Mouse (Mus musculus) CH12.LX (cell line): ENCODE data around the gene Phospho1. TPM values are rescaled to one million over a fixed set of nuclear protein-coding genes. Genes with fewer than 3 reads are reported as not detected.

ENCODE experiments used
- DNase-seq: peaks from one replicate; pipeline ENCODE4 v3.0.0-alpha.2; 2013; ENCODE audit errors: extremely low read depth
- H3K27ac ChIP-seq: 2 replicates; pipeline ENCODE4 v1.5.1; 2012; ENCODE audit warnings: low read depth, mild to moderate bottlenecking, control low read depth, moderate library complexity; ENCODE audit not compliant: insufficient read depth
- H3K27me3 ChIP-seq: replicated peaks from 2 replicates; pipeline ENCODE3; 2012; ENCODE audit warnings: inconsistent platforms
- H3K36me3 ChIP-seq, 2 experiments: replicated peaks in 1 of 2; 2 replicates each; pipeline versions ENCODE3 to v1.6.1; 2012; ENCODE audit warnings: inconsistent platforms in 1 of 2, low read length in 1 of 2, mild to moderate bottlenecking in 1 of 2, mixed read lengths in 1 of 2, moderate library complexity in 1 of 2; ENCODE audit not compliant: control insufficient read depth in 1 of 2, insufficient read depth in 1 of 2
- H3K4me1 ChIP-seq, 2 experiments: 2 replicates each; pipeline ENCODE4 v1.6.1; 2012; ENCODE audit warnings: inconsistent platforms in 1 of 2, moderate library complexity in 1 of 2; ENCODE audit not compliant: insufficient read depth in 2 of 2, control insufficient read depth in 1 of 2
- H3K4me2 ChIP-seq: 2 replicates; pipeline ENCODE4 v1.6.1; 2012; ENCODE audit warnings: low read depth, mild to moderate bottlenecking, control low read depth; ENCODE audit not compliant: poor library complexity, insufficient read depth, severe bottlenecking
- H3K4me3 ChIP-seq, 3 experiments: fragments of 150-350 bp in 1 of 3; sonication (generic) in 1 of 3; replicated peaks in 1 of 3; 2 replicates each; pipeline versions ENCODE3 to v1.5.1; 2011 to 2012; ENCODE audit warnings: low read depth in 2 of 3, low read length in 2 of 3, mild to moderate bottlenecking in 2 of 3, moderate library complexity in 2 of 3, control low read depth in 1 of 3, improper control_type of control experiment in 1 of 3, inconsistent platforms in 1 of 3, mixed read lengths in 1 of 3; ENCODE audit not compliant: poor library complexity in 1 of 3
- H3K79me2 ChIP-seq: replicated peaks from 2 replicates; pipeline ENCODE4 v1.6.1; 2012; ENCODE audit warnings: mild to moderate bottlenecking, moderate library complexity; ENCODE audit not compliant: control insufficient read depth, poor library complexity, insufficient read depth, severe bottlenecking; ENCODE audit errors: extremely low read depth
- H3K9ac ChIP-seq: 2 replicates; pipeline ENCODE4 v1.6.1; 2012; ENCODE audit warnings: low read depth, mild to moderate bottlenecking, control low read depth, moderate library complexity; ENCODE audit not compliant: insufficient read depth
- H3K9me3 ChIP-seq: replicated peaks from 2 replicates; pipeline ENCODE3; 2012; ENCODE audit warnings: low read length, inconsistent platforms, mixed read lengths
- BHLHE40 ChIP-seq: IDR thresholded peaks from 2 replicates; pipeline ENCODE4 v1.6.1; 2011; ENCODE audit warnings: mild to moderate bottlenecking, low read depth, low read length, improper control_type of control experiment
- CHD2 ChIP-seq: IDR thresholded peaks from 2 replicates; pipeline ENCODE4 v1.6.1; 2011; ENCODE audit warnings: low read length, improper control_type of control experiment
- CTCF ChIP-seq, 2 experiments: IDR thresholded peaks in 1 of 2; conservative IDR thresholded peaks in 1 of 2; 2 replicates each; pipeline ENCODE4 v1.5.1; 2011 to 2012; ENCODE audit warnings: low read depth in 2 of 2, low read length in 2 of 2, improper control_type of control experiment in 1 of 2, inconsistent platforms in 1 of 2, mild to moderate bottlenecking in 1 of 2, moderate library complexity in 1 of 2
- E2F4 ChIP-seq: IDR thresholded peaks from 2 replicates; pipeline ENCODE4 v1.6.1; 2011; ENCODE audit warnings: low read depth, low read length, improper control_type of control experiment; ENCODE audit not compliant: insufficient replicate concordance
- ELF1 ChIP-seq: IDR thresholded peaks from 2 replicates; pipeline ENCODE4 v1.6.1; 2014; ENCODE audit warnings: low read depth, mild to moderate bottlenecking, inconsistent platforms, low read length, improper control_type of control experiment
- EP300 ChIP-seq: IDR thresholded peaks from 2 replicates; pipeline ENCODE4 v1.6.1; 2011; ENCODE audit warnings: low read length, improper control_type of control experiment
- ETS1 ChIP-seq: conservative IDR thresholded peaks from 2 replicates; pipeline ENCODE4 v1.6.1; 2012; ENCODE audit warnings: low read depth, mild to moderate bottlenecking, inconsistent platforms, low read length, improper control_type of control experiment, moderate library complexity
- IRF4 ChIP-seq: IDR thresholded peaks from 2 replicates; pipeline ENCODE4 v1.6.1; 2014; ENCODE audit warnings: low read depth, mild to moderate bottlenecking, inconsistent platforms, low read length, improper control_type of control experiment
- JUN ChIP-seq: IDR thresholded peaks from 2 replicates; pipeline ENCODE4 v1.6.1; 2011; ENCODE audit warnings: low read depth, mild to moderate bottlenecking, low read length, improper control_type of control experiment, moderate library complexity; ENCODE audit not compliant: insufficient read depth
- JUND ChIP-seq: conservative IDR thresholded peaks from 2 replicates; pipeline ENCODE4 v1.6.1; 2011; ENCODE audit warnings: low read depth, low read length, improper control_type of control experiment
- MAX ChIP-seq: IDR thresholded peaks from 2 replicates; pipeline ENCODE4 v1.6.1; 2011; ENCODE audit warnings: low read length, improper control_type of control experiment
- MAZ ChIP-seq: IDR thresholded peaks from 2 replicates; pipeline ENCODE4 v1.6.1; 2012; ENCODE audit warnings: low read depth, mild to moderate bottlenecking, inconsistent platforms, low read length, improper control_type of control experiment, moderate library complexity
- MEF2A ChIP-seq: IDR thresholded peaks from 2 replicates; pipeline ENCODE4 v1.6.1; 2014; ENCODE audit warnings: low read depth, mild to moderate bottlenecking, inconsistent platforms, low read length, improper control_type of control experiment, borderline replicate concordance
- PAX5 ChIP-seq: IDR thresholded peaks from 2 replicates; pipeline ENCODE4 v1.6.1; 2012; ENCODE audit warnings: low read length, inconsistent platforms, mixed read lengths
- POLR2A ChIP-seq: IDR thresholded peaks from 2 replicates; pipeline ENCODE4 v1.6.1; 2011; ENCODE audit warnings: low read depth, mild to moderate bottlenecking, improper control_type of control experiment, low read length
- POLR2AphosphoS2 ChIP-seq: IDR thresholded peaks from 2 replicates; pipeline ENCODE4 v1.6.1; 2011; ENCODE audit warnings: low read depth, low read length, improper control_type of control experiment
- RAD21 ChIP-seq: IDR thresholded peaks from 2 replicates; pipeline ENCODE4 v1.6.1; 2011; ENCODE audit warnings: low read depth, mild to moderate bottlenecking, low read length, improper control_type of control experiment, moderate library complexity
- SIN3A ChIP-seq: IDR thresholded peaks from 2 replicates; pipeline ENCODE4 v1.6.1; 2012; ENCODE audit warnings: low read length, improper control_type of control experiment, inconsistent platforms
- SMC3 ChIP-seq: IDR thresholded peaks from 2 replicates; pipeline ENCODE4 v1.6.1; 2011; ENCODE audit warnings: low read depth, low read length, improper control_type of control experiment
- USF2 ChIP-seq: conservative IDR thresholded peaks from 2 replicates; pipeline ENCODE4 v1.6.1; 2011; ENCODE audit warnings: low read depth, low read length, improper control_type of control experiment
- ZMIZ1 ChIP-seq: IDR thresholded peaks from 2 replicates; pipeline ENCODE4 v1.6.1; 2012; ENCODE audit warnings: low read depth, mild to moderate bottlenecking, inconsistent platforms, low read length, improper control_type of control experiment
- ZNF384 ChIP-seq: IDR thresholded peaks from 2 replicates; pipeline ENCODE4 v1.6.1; 2012; ENCODE audit warnings: low read depth, low read length, improper control_type of control experiment, inconsistent platforms
- dilution Hi-C: fragments of 300-500 bp; cut with MboI; formaldehyde crosslinking; loops from 2 replicates; pipeline ENCODE4 v1.14.3; 2020; ENCODE audit warnings: low sequenced_read_pairs; ENCODE audit not compliant: extremely low pct_unique_long_range_greater_than_20kb, extremely low pct_ligation_motif_present
- in situ Hi-C: fragments of 300-500 bp; cut with MboI; formaldehyde crosslinking; loops from 3 replicates; pipeline ENCODE4 v1.14.3; 2019; ENCODE audit warnings: low sequenced_read_pairs, low pct_ligation_motif_present, low pct_unique_long_range_greater_than_20kb, mixed read lengths
- polyA plus RNA-seq: library from polyadenylated mRNA; unstranded; fragments of >175 nt; gene quantifications from 2 replicates; pipeline ENCODE4 v1.2.1, GENCODE M21; 2012; ENCODE audit warnings: low read depth; ENCODE audit not compliant: insufficient read length
- total RNA-seq, 2 experiments: library from RNA; depleted of rRNA; stranded (reverse); fragments of 300-350 nt in 1 of 2; fragments of >200 nt in 1 of 2; gene quantifications; 2 replicates each; pipeline ENCODE4 v1.2.3; 2012 to 2014

Phospho1 gene
- total and polyA plus RNA-seq, 3 experiments, result 0.97 to 1.3 TPM; not detected in 1

GRCm38 (mm10) chr11:95842074-95842681, 17.9 kb downstream of the Phospho1 start, which contains the start of gene Abi3 (continued):
- TF ChIP-seq MEF2A (peak; percentile 82), USF2 (no peak), IRF4 (peak; percentile 78), MAZ (peak; percentile 96), MAX (peak; percentile 58; the same call in 1 of the 2 replicates), SMC3 (peak; percentile 25; the same call in 1 of the 2 replicates), CTCF (conservative IDR thresholded peaks at IDR 0.05 in 1 of 2, IDR thresholded peaks at IDR 0.05 in 1 of 2; ENCODE audit: low read depth in 2 of 2, low read length in 2 of 2) (no peak), ETS1 (peak; percentile 77), EP300 (peak; percentile 57; the same call in 1 of the 2 replicates), JUND (no peak), E2F4 (no peak), POLR2AphosphoS2 (peak; percentile 95), RAD21 (no peak), ELF1 (peak; percentile 83), CHD2 (peak; percentile 80), ZNF384 (no peak), PAX5 (no peak), BHLHE40 (peak; percentile 60), SIN3A (peak; percentile 88), ZMIZ1 (peak; percentile 86)

DNA sequence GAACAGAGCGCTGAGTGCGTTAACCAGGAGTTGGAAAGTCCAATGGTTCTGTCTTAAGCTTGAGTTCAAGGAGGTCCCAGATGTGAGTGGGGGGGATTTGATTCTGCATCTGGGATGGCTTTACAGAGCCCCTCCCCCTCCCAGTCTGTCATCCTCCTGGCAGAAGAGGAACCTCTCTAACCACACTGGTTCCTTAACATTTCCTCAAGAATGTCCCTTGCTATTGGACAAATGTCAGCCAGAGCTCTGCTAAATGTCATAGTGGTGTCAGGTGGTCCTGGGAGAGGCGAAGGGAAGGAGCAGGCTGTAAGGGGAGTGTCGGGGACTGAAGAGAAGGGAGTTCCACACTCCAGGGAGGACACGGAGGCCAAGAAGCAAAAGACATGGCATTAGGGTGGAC, 18.7 kb downstream of the Phospho1 start:
- DNase-seq, result no peak
- Histone ChIP-seq H3K9me3 (peaks cover 1% of the 10 kb centered on the region), H3K27me3 (no peaks in the 10 kb centered on the region)
- TF ChIP-seq USF2 (no peak), POLR2A (0 out of 2 replicates have a peak, but pooled peaks have one; percentile 15), JUN (no peak)
- TF ChIP-seq, all 38 proteins: peak for 1
- dilution Hi-C loops (no loop called here), in situ Hi-C loops (no loop called here)
- Histone ChIP-seq H3K79me2 (peaks cover 26% of the 10 kb centered on the region), H3K4me2 (peak overlapping the region; percentile 59), H3K9ac (peak overlapping the region; percentile 76), H3K36me3 (peaks cover 11 to 12% of the 10 kb centered on the region in 2 experiments), H3K27ac (peak overlapping the region; percentile 86), H3K4me3 (peak overlapping the region; percentile 67 to 98 (median 77)), H3K4me1 (peaks cover 41 to 68% of the 10 kb centered on the region in 2 experiments)
